Mouse (Mus musculus) liver, postnatal 0 days (tissue): ENCODE data around the gene Prim1. TPM values are rescaled to one million over a fixed set of nuclear protein-coding genes. Genes with fewer than 3 reads are reported as not detected.

ENCODE experiments used
- ATAC-seq: fragments of 200-750 bp; cut with Nextera tagmentation; 2 replicates; pipeline ENCODE4 v1.8.0; 2017; ENCODE audit warnings: mild to moderate bottlenecking, moderate library complexity
- DNase-seq: peaks from one replicate; pipeline ENCODE4 v3.0.0-alpha.2; 2016
- H3K27ac ChIP-seq: fragments of 300-500 bp; sonication (generic); 2 replicates; pipeline ENCODE4 v1.5.1; 2014; ENCODE audit warnings: antibody characterized with exemption, moderate library complexity, mild to moderate bottlenecking, low read depth
- H3K27me3 ChIP-seq: fragments of 300-500 bp; sonication (generic); 2 replicates; pipeline ENCODE4 v1.6.1; 2014; ENCODE audit warnings: low read length, control low read depth, mixed read lengths; ENCODE audit not compliant: insufficient read depth
- H3K36me3 ChIP-seq: fragments of 300-500 bp; sonication (generic); replicated peaks from 2 replicates; pipeline ENCODE4 v1.6.1; 2014; ENCODE audit warnings: mild to moderate bottlenecking, control low read depth, low read length, moderate library complexity, mixed read lengths; ENCODE audit not compliant: insufficient read depth
- H3K4me1 ChIP-seq: fragments of 300-500 bp; sonication (generic); 2 replicates; pipeline ENCODE4 v1.6.1; 2014; ENCODE audit warnings: antibody characterized with exemption, mild to moderate bottlenecking, control low read depth; ENCODE audit not compliant: insufficient read depth
- H3K4me2 ChIP-seq: fragments of 300-500 bp; sonication (generic); 2 replicates; pipeline ENCODE4 v1.6.1; 2014; ENCODE audit warnings: low read depth, mild to moderate bottlenecking, low read length, moderate library complexity, mixed read lengths
- H3K4me3 ChIP-seq: fragments of 300-500 bp; sonication (generic); 2 replicates; pipeline ENCODE4 v1.5.1; 2014; ENCODE audit warnings: low read depth, low read length
- H3K9ac ChIP-seq: fragments of 300-500 bp; sonication (generic); replicated peaks from 2 replicates; pipeline ENCODE4 v1.6.1; 2014; ENCODE audit warnings: mild to moderate bottlenecking, moderate library complexity
- H3K9me3 ChIP-seq: fragments of 300-500 bp; sonication (generic); 2 replicates; pipeline ENCODE4 v1.6.1; 2016; ENCODE audit warnings: mild to moderate bottlenecking, control low read depth, low read length, mixed read lengths
- CTCF ChIP-seq: sonication (generic); IDR thresholded peaks from 2 replicates; pipeline ENCODE4 v1.5.1; 2016; ENCODE audit warnings: antibody characterized with exemption, low read depth
- EP300 ChIP-seq: IDR thresholded peaks from 2 replicates; pipeline ENCODE4 v1.6.1; 2016; ENCODE audit warnings: antibody characterized with exemption, low read depth, mild to moderate bottlenecking
- WGBS: fragments of 180-500 bp; shearing (Covaris S2); extraction: QIAGEN DNeasy Blood & Tissue Kit; methylation state at CpG from one replicate; pipeline ENCODE4 v1.1.7; 2014; ENCODE audit not compliant: insufficient replicate concordance; 5-methylcytosine and 5-hydroxymethylcytosine counted together
- polyA plus RNA-seq: library from polyadenylated mRNA; unstranded; fragments of >200 nt; fragmentation: Nextera tagmentation; extraction: Ambion mirVana; gene quantifications from 2 replicates; pipeline ENCODE4 v1.2.1, GENCODE M21; 2015

Gene Prim1
- polyA plus RNA-seq, 1 experiment from 2014 or later: 29.1 TPM

- no peak overlapping the region for H3K27ac ChIP-seq
- peaks cover 61% of the 10 kb centered on the region for H3K36me3 ChIP-seq
- WGBS: 88% methylated on average over 5 of the region's 5 CpGs
- H3K27me3 ChIP-seq: no peaks in the 10 kb centered on the region
- TF ChIP-seq EP300: no peak
- TF ChIP-seq CTCF: no peak
- no peak for ATAC-seq
- H3K9ac ChIP-seq: no peak overlapping the region
- H3K9me3 ChIP-seq: no peaks in the 10 kb centered on the region
- H3K4me2 ChIP-seq: no peak overlapping the region
- H3K4me3 ChIP-seq: no peak overlapping the region
- DNase-seq: no peak
- H3K4me1 ChIP-seq: peaks cover 33% of the 10 kb centered on the region
Measured at GRCm38 (mm10) chr10:128040293-128040692, 25.3 kb downstream of the Prim1 start.

GRCm38 (mm10) chr10:128041636-128042035 lies 26.7 kb downstream of the Prim1 start:
- ATAC-seq: no peak
- no peaks in the 10 kb centered on the region for H3K27me3 ChIP-seq
- no peak for DNase-seq
- no peak overlapping the region for H3K27ac ChIP-seq
- no peaks in the 10 kb centered on the region for H3K9me3 ChIP-seq
- peaks cover 33% of the 10 kb centered on the region for H3K4me1 ChIP-seq
- H3K9ac ChIP-seq: no peak overlapping the region
- WGBS: 74% methylated on average over 4 of the region's 4 CpGs
- H3K36me3 ChIP-seq: peaks cover 73% of the 10 kb centered on the region
- H3K4me2 ChIP-seq: no peak overlapping the region
- TF ChIP-seq CTCF (no peak), EP300 (no peak)
- no peak overlapping the region for H3K4me3 ChIP-seq

GRCm38 (mm10) chr10:128042466-128042865 lies 27.5 kb downstream of the Prim1 start:
- Histone ChIP-seq H3K9me3 (no peaks in the 10 kb centered on the region), H3K9ac (no peak overlapping the region), H3K27ac (no peak overlapping the region), H3K4me2 (no peak overlapping the region), H3K27me3 (no peaks in the 10 kb centered on the region), H3K4me1 (peaks cover 24% of the 10 kb centered on the region), H3K36me3 (peaks cover 77% of the 10 kb centered on the region), H3K4me3 (no peak overlapping the region)
- 90% methylated on average over 3 of the region's 3 CpGs for WGBS
- ATAC-seq: no peak
- no peak for DNase-seq
- TF ChIP-seq CTCF (no peak), EP300 (no peak)

GRCm38 (mm10) chr10:128043041-128043835 lies 28.3 kb downstream of the Prim1 start:
- TF ChIP-seq EP300 (no peak), CTCF (no peak)
- Histone ChIP-seq H3K27ac (no peak overlapping the region), H3K9ac (no peak overlapping the region), H3K27me3 (no peaks in the 10 kb centered on the region), H3K4me3 (no peak overlapping the region), H3K36me3 (peaks cover 81% of the 10 kb centered on the region), H3K9me3 (no peaks in the 10 kb centered on the region), H3K4me1 (peaks cover 22% of the 10 kb centered on the region), H3K4me2 (no peak overlapping the region)
- ATAC-seq (no peak), DNase-seq (no peak)
- WGBS: 65% methylated on average over 3 of the region's 3 CpGs

GRCm38 (mm10) chr10:128048157-128048556 lies 33.2 kb downstream of the Prim1 start:
- peaks cover 3% of the 10 kb centered on the region; the same call in 1 of the 2 replicates for H3K4me1 ChIP-seq
- TF ChIP-seq CTCF: no peak
- no peak for TF ChIP-seq EP300
- ATAC-seq: no peak
- peaks cover 62% of the 10 kb centered on the region for H3K36me3 ChIP-seq
- H3K9me3 ChIP-seq: no peaks in the 10 kb centered on the region
- DNase-seq: no peak
- WGBS: 94% methylated on average over 8 of the region's 8 CpGs
- H3K9ac ChIP-seq: no peak overlapping the region
- no peak overlapping the region for H3K4me3 ChIP-seq
- no peaks in the 10 kb centered on the region for H3K27me3 ChIP-seq
- no peak overlapping the region for H3K27ac ChIP-seq
- no peak overlapping the region for H3K4me2 ChIP-seq

- ATAC-seq (peak; percentile 8; the same call in 1 of the 2 replicates), DNase-seq (no peak)
- 93% methylated on average over 2 of the region's 2 CpGs for WGBS
- H3K4me2 ChIP-seq: no peak overlapping the region
- TF ChIP-seq CTCF (no peak), EP300 (no peak)
- H3K27me3 ChIP-seq: no peaks in the 10 kb centered on the region
- no peaks in the 10 kb centered on the region for H3K9me3 ChIP-seq
- peaks cover 2% of the 10 kb centered on the region; the same call in 1 of the 2 replicates for H3K4me1 ChIP-seq
- no peak overlapping the region for H3K4me3 ChIP-seq
- no peak overlapping the region for H3K27ac ChIP-seq
- peaks cover 47% of the 10 kb centered on the region for H3K36me3 ChIP-seq
- no peak overlapping the region for H3K9ac ChIP-seq
Measured at GRCm38 (mm10) chr10:128049741-128050140, 34.8 kb downstream of the Prim1 start.
